Mouse (Mus musculus) hindbrain, embryonic 13.5 days (tissue): ENCODE measurements around the gene Nudt3. TPM values are rescaled to one million over a fixed set of nuclear protein-coding genes. Genes with fewer than 3 reads are reported as not detected.

Source experiments
- ATAC-seq: fragments of 200-750 bp; cut with Nextera tagmentation; 2 replicates; pipeline ENCODE4 v1.8.0; 2017; ENCODE audit warnings: moderate TSS enrichment; ENCODE audit not compliant: low FRiP score
- H3K27ac ChIP-seq: fragments of 300-500 bp; sonication (generic); 2 replicates; pipeline ENCODE4 v1.5.1; 2015; ENCODE audit warnings: inconsistent platforms, mild to moderate bottlenecking, moderate library complexity
- H3K27me3 ChIP-seq: fragments of 300-500 bp; sonication (generic); 2 replicates; pipeline ENCODE4 v1.6.1; 2015; ENCODE audit warnings: mild to moderate bottlenecking, inconsistent platforms
- H3K36me3 ChIP-seq: fragments of 300-500 bp; sonication (generic); 2 replicates; pipeline ENCODE4 v1.6.1; 2015; ENCODE audit warnings: mild to moderate bottlenecking, inconsistent platforms
- H3K4me1 ChIP-seq: fragments of 300-500 bp; sonication (generic); replicated peaks from 2 replicates; pipeline ENCODE4 v1.6.1; 2015; ENCODE audit warnings: inconsistent platforms
- H3K4me2 ChIP-seq: fragments of 300-500 bp; sonication (generic); 2 replicates; pipeline ENCODE4 v1.6.1; 2015; ENCODE audit warnings: inconsistent platforms, mild to moderate bottlenecking, moderate library complexity
- H3K4me3 ChIP-seq: fragments of 300-500 bp; sonication (generic); 2 replicates; pipeline ENCODE4 v1.5.1; 2015; ENCODE audit warnings: mild to moderate bottlenecking, inconsistent platforms
- H3K9ac ChIP-seq: fragments of 300-500 bp; sonication (generic); 2 replicates; pipeline ENCODE4 v1.6.1; 2015; ENCODE audit warnings: mild to moderate bottlenecking, inconsistent platforms
- H3K9me3 ChIP-seq: fragments of 300-500 bp; sonication (generic); 2 replicates; pipeline ENCODE4 v1.6.1; 2016; ENCODE audit warnings: inconsistent platforms
- WGBS: fragments of 180-500 bp; shearing (Covaris S2); methylation state at CpG from one replicate; pipeline ENCODE4 v1.1.7; 2015; 5-methylcytosine and 5-hydroxymethylcytosine counted together
- polyA plus RNA-seq: library from polyadenylated mRNA; unstranded; fragments of >200 nt; fragmentation: Nextera tagmentation; extraction: Ambion mirVana; gene quantifications from 2 replicates; pipeline ENCODE4 v1.2.1, GENCODE M21; 2015

Gene Nudt3
- polyA plus RNA-seq, 1 experiment from 2014 or later = 235 TPM

DNA sequence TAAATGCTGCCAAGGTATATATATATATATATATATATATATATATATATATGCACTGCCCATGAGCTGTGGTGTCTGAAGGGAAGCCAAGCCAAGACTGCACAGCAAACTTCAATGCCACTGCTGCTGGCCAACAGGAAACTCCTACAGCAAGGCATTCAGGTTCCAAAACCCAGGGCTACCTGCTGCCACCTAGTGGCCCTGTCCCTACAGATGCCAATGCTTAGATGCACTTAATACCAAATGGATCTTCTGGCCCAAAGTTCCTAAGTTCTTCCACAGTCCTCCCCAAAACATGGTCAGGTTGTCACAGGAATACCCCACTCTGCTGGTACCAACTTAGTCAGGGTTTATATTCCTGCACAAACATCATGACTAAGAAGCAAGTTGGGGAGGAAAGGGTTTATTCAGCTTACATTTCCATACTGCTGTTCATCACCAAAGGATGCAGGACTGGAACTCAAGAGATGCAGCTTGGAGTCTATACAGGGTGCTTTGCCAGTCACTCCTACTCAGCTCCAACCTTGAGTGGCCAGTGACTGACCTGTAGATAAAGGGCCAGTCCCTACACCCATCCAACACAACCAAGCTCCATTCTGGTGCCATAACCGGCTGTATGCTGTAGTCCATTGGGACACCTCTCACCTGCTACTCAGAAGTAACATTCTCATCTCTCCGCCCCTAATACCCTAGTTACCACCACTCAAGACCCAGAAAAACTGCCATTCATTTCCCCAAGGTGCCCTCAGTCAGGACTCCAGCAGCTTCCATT is 6.1 kb upstream of the Nudt3 start:
- no peaks in the 10 kb centered on the region for H3K27me3 ChIP-seq
- H3K4me3 ChIP-seq = no peak overlapping the region
- peaks cover 42% of the 10 kb centered on the region for H3K36me3 ChIP-seq
- H3K4me2 ChIP-seq = no peak overlapping the region
- no peak overlapping the region for H3K9ac ChIP-seq
- peaks cover 26% of the 10 kb centered on the region for H3K4me1 ChIP-seq
- H3K27ac ChIP-seq = no peak overlapping the region
- WGBS = 65% methylated on average over 2 of the region's 2 CpGs
- no peak for ATAC-seq
- H3K9me3 ChIP-seq = no peaks in the 10 kb centered on the region

DNA sequence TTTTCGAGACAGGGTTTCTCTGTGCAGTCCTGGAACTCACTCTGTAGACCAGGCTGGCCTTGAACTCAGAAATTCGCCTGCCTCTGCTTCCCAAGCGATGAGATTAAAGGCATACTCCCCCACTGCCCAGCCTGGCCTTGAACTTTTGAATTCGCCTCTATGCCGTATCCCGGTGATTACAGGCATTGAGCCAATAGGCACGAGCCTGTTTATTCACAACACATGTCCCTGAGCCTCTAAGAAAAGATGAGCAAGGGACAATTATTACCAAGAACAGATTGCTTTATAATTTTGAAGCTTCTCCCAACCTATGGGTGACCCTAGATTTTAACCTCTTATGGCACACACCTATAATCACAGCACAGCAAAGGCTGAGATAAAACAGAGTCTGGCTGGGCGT is 5.1 kb upstream of the Nudt3 start:
- Histone ChIP-seq H3K4me3 (no peak overlapping the region), H3K4me1 (peaks cover 22% of the 10 kb centered on the region), H3K27ac (no peak overlapping the region), H3K36me3 (peaks cover 37% of the 10 kb centered on the region), H3K9ac (no peak overlapping the region), H3K4me2 (no peak overlapping the region), H3K27me3 (no peaks in the 10 kb centered on the region), H3K9me3 (no peaks in the 10 kb centered on the region)
- WGBS = 92% methylated on average over 8 of the region's 8 CpGs
- ATAC-seq = no peak

DNA sequence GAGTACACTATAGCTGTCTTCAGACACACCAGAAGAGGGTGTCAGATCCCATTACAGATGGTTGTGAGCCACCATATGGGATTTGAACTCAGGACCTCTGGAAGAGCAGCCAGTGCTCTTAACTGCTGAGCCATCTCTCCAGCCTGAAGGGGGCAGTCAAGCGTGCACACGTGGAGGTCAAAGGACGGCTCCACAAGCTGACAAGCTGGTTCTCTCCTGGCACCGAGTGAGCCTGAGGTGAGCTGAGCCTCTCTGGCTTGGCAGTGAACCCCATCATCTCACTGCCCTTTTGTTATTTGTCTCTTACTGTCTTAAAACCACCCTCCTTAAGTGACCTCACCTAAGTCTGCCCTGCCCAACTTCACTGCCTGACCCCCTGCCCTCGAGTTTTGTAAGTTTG is 4.2 kb upstream of the Nudt3 start:
- Histone ChIP-seq H3K4me3 (no peak overlapping the region), H3K27ac (no peak overlapping the region), H3K9me3 (no peaks in the 10 kb centered on the region), H3K27me3 (no peaks in the 10 kb centered on the region), H3K4me1 (peaks cover 12% of the 10 kb centered on the region), H3K4me2 (no peak overlapping the region), H3K9ac (no peak overlapping the region), H3K36me3 (peaks cover 28% of the 10 kb centered on the region)
- WGBS = 43% methylated on average over 5 of the region's 5 CpGs
- ATAC-seq = no peak

DNA sequence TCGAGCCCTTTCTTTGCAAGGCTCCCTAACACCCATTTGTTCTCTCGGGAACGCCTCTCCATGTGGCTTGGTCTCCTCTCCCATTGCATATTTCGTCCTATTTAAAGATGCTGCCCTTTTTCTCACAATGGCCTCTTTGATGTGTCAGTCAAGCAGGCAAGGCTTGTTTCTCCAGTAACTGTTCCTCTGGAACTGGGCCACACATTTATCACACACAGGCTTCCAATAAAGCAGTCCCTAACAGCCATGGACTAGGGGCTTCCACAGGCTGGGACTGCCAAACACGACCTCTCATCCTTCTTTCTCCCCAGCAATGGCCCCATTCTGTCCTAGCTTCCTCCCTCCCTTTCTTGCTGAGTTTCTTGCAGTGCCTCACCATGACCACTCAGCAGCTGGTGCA is 3.4 kb upstream of the Nudt3 start:
- Histone ChIP-seq H3K4me3 (no peak overlapping the region), H3K4me1 (peaks cover 11% of the 10 kb centered on the region), H3K4me2 (no peak overlapping the region), H3K27ac (peak overlapping the region; percentile 69), H3K9me3 (no peaks in the 10 kb centered on the region), H3K9ac (peak overlapping the region; percentile 55), H3K36me3 (peaks cover 20% of the 10 kb centered on the region), H3K27me3 (no peaks in the 10 kb centered on the region)
- peak; percentile 2; the same call in 1 of the 2 replicates for ATAC-seq
- 5% methylated on average over 5 of the region's 5 CpGs for WGBS

DNA sequence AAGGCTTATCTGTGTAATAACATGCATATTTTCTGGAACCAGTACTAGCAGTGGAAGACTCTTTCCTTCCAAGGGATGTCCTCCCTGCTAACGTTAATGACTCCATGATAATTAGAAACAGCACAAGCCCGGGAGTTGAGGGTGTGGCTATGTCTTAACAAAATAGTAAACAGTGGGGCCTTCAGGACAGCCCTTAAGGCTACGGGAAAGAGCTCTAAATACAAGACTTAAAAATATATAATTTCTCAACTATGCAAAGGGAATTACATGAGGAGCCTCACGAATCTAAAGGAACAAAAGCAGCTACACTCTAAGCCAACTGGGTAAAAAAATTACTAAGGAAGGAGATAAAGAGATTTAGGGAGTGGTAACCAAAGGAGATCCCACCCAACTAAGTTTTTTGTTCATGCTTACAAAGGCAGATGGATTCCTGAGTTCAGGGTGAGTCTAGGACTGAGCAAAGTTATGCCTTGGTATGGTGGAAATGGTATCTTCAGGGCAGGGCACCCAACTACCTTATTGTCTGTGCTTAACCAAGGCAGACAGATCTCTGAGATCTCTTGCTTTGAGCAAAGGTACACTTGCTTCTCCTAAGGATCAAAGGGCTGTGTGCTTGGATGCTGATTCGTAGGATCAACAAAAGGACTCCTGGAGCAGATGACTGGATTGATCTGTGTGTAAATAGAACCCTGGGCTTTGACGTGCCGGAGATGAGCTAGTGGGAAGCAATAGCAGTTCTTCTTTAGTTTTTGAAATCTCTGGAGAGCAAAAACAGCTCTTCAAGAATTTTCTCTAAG is 2.4 kb upstream of the Nudt3 start:
- no peak overlapping the region for H3K4me2 ChIP-seq
- H3K9ac ChIP-seq = no peak overlapping the region
- ATAC-seq = no peak
- 44% methylated on average over 7 of the region's 7 CpGs for WGBS
- H3K9me3 ChIP-seq = no peaks in the 10 kb centered on the region
- 0 out of 2 replicates have a peak overlapping the region, but pooled peaks have one; percentile 69 for H3K27ac ChIP-seq
- H3K36me3 ChIP-seq = peaks cover 10% of the 10 kb centered on the region
- peaks cover 20% of the 10 kb centered on the region for H3K4me1 ChIP-seq
- H3K4me3 ChIP-seq = no peak overlapping the region
- H3K27me3 ChIP-seq = no peaks in the 10 kb centered on the region

DNA sequence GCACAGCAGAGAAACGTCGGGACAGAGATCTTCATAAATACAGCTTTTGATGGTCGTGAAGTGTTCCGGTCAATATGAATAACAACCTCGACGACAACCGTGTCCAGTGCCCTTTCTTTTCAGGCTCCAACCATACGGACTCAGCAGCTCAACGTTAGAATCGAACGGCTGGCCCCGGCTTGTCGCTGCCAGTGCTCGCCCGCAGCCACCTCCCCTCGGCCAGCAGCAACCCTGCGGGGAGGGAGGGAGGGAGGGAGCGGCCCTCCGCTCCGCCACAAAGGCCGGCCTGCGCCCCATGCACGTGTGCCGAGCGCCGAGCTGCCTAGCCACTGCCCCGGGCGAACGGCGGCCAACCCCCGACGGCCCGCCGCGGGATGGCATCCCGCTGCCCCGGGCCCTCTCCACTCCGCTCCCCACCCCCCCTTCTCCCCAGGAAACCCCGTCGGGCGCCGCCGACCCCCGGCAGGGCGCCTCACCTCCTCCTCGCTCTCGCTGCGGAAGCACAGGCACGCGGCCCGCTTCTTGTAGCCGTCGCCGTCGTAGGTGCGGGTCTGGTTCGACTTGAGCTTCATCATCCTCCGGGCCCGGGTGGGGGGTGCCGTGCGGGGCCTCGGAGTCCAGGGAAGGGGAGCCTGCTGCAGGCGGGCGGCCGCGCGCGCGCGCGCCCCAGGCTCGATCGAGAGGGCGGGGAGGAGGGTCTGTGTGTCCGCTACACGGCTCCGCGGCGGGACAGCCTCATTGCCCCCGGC is 510 bp downstream of the Nudt3 start:
- peak overlapping the region; percentile 94 for H3K4me3 ChIP-seq
- no peaks in the 10 kb centered on the region for H3K27me3 ChIP-seq
- H3K27ac ChIP-seq = peak overlapping the region; percentile 99
- peaks cover 41% of the 10 kb centered on the region for H3K4me1 ChIP-seq
- peaks cover 7% of the 10 kb centered on the region for H3K36me3 ChIP-seq
- peak; percentile 63 for ATAC-seq
- H3K9me3 ChIP-seq = no peaks in the 10 kb centered on the region
- under 1% methylated on average over 59 of the region's 80 CpGs for WGBS
- peak overlapping the region; percentile 86 for H3K4me2 ChIP-seq
- peak overlapping the region; percentile 99 for H3K9ac ChIP-seq

DNA sequence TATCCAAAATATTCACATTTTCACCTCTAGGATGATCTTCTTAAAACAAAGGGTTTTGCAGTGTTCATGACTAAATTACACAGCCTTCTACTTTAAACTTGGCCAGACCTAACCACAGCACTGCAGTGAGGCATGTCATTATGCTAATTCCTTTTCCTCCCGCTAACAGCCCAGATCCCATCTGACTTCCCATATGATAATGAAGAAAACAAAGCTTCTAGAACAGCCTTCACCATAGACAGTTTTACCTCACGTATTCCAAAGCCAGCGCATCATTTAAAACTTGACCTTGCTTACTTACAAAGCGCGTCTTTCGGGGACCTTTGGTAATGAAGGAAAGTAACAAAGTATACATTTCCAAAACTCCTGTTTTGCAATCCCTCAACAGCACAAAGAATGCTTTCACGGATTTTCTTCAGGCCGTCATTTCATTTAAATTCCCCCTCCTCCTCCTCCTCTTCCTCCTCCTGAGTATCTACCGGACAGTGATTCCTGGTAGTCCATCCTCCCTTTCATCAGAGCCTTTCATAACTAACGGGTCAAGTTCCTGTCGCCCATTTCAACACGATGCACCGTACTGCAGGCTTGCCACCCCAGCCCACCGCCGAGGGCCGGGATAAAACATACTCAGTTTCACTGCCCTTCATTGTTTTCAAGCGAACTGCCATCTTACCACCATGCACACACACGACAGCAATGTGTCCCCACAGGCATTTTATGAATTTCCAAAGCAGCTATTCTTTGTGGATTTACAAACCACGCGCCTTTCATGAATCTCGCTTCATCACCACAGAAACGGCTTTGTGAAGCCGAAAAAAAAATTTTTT is 1.4 kb downstream of the Nudt3 start:
- no peak for ATAC-seq
- Histone ChIP-seq H3K27ac (peak overlapping the region; percentile 99), H3K4me3 (peak overlapping the region; percentile 94), H3K4me1 (peaks cover 41% of the 10 kb centered on the region), H3K36me3 (peaks cover 16% of the 10 kb centered on the region), H3K9ac (peak overlapping the region; percentile 99), H3K27me3 (no peaks in the 10 kb centered on the region), H3K9me3 (no peaks in the 10 kb centered on the region), H3K4me2 (peak overlapping the region; percentile 86)
- 2% methylated on average over 23 of the region's 23 CpGs for WGBS

DNA sequence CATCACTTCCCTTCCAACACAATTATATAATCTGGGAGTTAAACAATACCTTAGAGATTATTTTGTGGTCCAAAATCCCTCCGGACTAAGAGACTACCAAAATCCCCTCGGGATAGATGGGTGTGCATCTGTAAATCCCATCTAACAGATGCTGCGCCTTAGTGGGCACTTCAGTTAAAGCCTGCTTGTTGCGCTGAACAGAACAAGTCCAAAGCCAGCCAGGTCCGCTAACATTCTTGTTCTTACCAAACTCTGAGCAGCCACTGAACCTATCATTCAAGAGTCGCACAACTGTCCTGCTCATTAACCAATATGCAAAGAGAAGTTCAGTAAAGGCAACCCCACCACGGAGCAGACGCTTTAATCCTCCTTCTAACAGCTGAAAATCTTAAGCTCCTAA is 2.1 kb downstream of the Nudt3 start:
- WGBS = 41% methylated on average over 8 of the region's 8 CpGs

DNA sequence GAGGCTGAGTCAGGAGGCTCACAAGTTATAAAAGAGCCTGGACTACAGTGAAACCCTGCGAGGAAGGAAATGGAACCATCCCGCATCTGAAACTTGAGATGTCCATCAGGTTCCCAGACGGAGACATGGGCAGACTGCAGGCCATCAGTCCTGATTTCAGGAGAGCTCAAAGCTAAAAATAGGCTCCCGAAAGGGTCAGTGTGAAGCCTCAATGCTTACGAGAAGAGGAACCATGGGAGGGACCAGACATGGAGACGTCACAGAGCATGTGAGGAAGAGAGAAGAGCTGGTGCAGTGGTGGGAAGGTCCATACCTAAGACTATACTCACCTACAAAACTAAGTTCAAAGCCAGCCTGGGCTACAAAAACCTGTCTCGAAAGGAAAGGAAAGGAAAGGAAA is 7.9 kb downstream of the Nudt3 start:
- H3K9me3 ChIP-seq = no peaks in the 10 kb centered on the region
- H3K27ac ChIP-seq = no peak overlapping the region
- H3K27me3 ChIP-seq = no peaks in the 10 kb centered on the region
- ATAC-seq = no peak
- no peak overlapping the region for H3K4me3 ChIP-seq
- no peak overlapping the region for H3K9ac ChIP-seq
- H3K4me2 ChIP-seq = no peak overlapping the region
- peaks cover 61% of the 10 kb centered on the region for H3K4me1 ChIP-seq
- peaks cover 22% of the 10 kb centered on the region for H3K36me3 ChIP-seq
- 82% methylated on average over 7 of the region's 7 CpGs for WGBS

More for the DNA sequence above, 2.1 kb downstream of the Nudt3 start:
- peak overlapping the region; percentile 86 for H3K4me2 ChIP-seq
- peak overlapping the region; percentile 99 for H3K27ac ChIP-seq
- peak overlapping the region; percentile 99 for H3K9ac ChIP-seq
- H3K9me3 ChIP-seq = no peaks in the 10 kb centered on the region
- peaks cover 22% of the 10 kb centered on the region for H3K36me3 ChIP-seq
- no peaks in the 10 kb centered on the region for H3K27me3 ChIP-seq
- H3K4me1 ChIP-seq = peaks cover 41% of the 10 kb centered on the region
- ATAC-seq = no peak
- H3K4me3 ChIP-seq = peak overlapping the region; percentile 94

DNA sequence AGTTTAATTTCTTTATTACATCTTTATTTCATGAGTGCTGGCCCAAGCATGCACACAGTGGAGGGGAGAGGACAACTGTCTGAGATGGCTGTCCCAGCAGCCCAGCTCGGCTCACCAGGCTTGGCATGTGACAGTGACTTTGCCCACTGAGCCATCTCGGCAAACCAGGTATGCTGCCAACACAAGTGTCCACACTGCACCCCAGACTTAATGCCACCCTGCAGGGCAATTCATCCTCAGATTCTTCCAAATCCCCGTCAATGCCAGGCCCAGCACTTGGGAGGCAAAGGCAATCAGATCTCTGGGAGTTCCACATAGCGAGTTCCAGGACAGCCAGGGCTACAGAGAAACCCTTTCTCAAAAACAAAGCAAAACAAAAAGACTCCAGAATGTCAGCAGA is 10.3 kb downstream of the Nudt3 start:
- 0 out of 2 replicates have a peak overlapping the region, but pooled peaks have one; percentile 29 for H3K9ac ChIP-seq
- WGBS = 77% methylated on average over 4 of the region's 4 CpGs
- no peak overlapping the region for H3K4me3 ChIP-seq
- H3K4me1 ChIP-seq = peaks cover 50% of the 10 kb centered on the region
- no peaks in the 10 kb centered on the region for H3K9me3 ChIP-seq
- H3K36me3 ChIP-seq = peaks cover 22% of the 10 kb centered on the region
- ATAC-seq = no peak
- no peak overlapping the region for H3K4me2 ChIP-seq
- H3K27ac ChIP-seq = no peak overlapping the region
- no peaks in the 10 kb centered on the region for H3K27me3 ChIP-seq

DNA sequence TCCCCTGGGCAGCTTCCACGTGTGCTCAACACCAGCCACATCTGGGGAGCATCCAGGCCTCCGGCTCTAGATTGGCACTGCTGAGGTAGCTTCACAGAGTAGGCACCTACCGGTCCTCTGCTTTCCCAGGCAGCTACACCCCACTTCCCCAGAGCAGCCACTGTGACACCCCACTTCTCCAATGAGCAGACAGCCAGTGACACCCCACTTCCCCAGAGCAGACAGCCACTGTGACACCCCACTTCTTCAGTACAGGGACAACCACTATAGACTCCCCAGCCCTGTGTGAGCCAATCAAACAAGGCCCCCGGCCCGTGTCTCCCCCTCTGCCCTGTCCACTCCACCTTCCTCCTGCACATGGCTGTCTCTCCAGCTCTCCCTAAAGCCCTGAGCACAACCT is 11.3 kb downstream of the Nudt3 start:
- 83% methylated on average over 5 of the region's 5 CpGs for WGBS
- Histone ChIP-seq H3K27me3 (no peaks in the 10 kb centered on the region), H3K27ac (no peak overlapping the region), H3K4me1 (peaks cover 52% of the 10 kb centered on the region), H3K9ac (no peak overlapping the region; the same call in 1 of the 2 replicates), H3K36me3 (peaks cover 12% of the 10 kb centered on the region), H3K4me2 (no peak overlapping the region), H3K9me3 (no peaks in the 10 kb centered on the region), H3K4me3 (no peak overlapping the region)
- ATAC-seq = no peak
